Mouse (Mus musculus) midbrain, embryonic 12.5 days (tissue): Measurements from ENCODE around the gene Hrnr. TPM values are rescaled to one million over a fixed set of nuclear protein-coding genes. Genes with fewer than 3 reads are reported as not detected.

Source experiments
- ATAC-seq: fragments of 200-750 bp; cut with Nextera tagmentation; 2 replicates; pipeline ENCODE4 v1.8.0; 2017; ENCODE audit warnings: low read depth, moderate TSS enrichment, moderate library complexity; ENCODE audit not compliant: low FRiP score
- H3K27ac ChIP-seq: fragments of 300-500 bp; sonication (generic); replicated peaks from 2 replicates; pipeline ENCODE4 v1.5.1; 2016; ENCODE audit warnings: mild to moderate bottlenecking
- H3K27me3 ChIP-seq: fragments of 300-500 bp; sonication (generic); 2 replicates; pipeline ENCODE4 v1.6.1; 2016; ENCODE audit warnings: mild to moderate bottlenecking
- H3K36me3 ChIP-seq: fragments of 300-500 bp; sonication (generic); 2 replicates; pipeline ENCODE4 v1.6.1; 2016
- H3K4me1 ChIP-seq: fragments of 300-500 bp; sonication (generic); 2 replicates; pipeline ENCODE4 v1.6.1; 2016
- H3K4me2 ChIP-seq: fragments of 300-500 bp; sonication (generic); replicated peaks from 2 replicates; pipeline ENCODE4 v1.6.1; 2016; ENCODE audit warnings: mild to moderate bottlenecking, moderate library complexity
- H3K4me3 ChIP-seq: fragments of 300-500 bp; sonication (generic); 2 replicates; pipeline ENCODE4 v1.5.1; 2016; ENCODE audit warnings: mild to moderate bottlenecking
- H3K9ac ChIP-seq: fragments of 300-500 bp; sonication (generic); replicated peaks from 2 replicates; pipeline ENCODE4 v1.6.1; 2016; ENCODE audit warnings: mild to moderate bottlenecking, moderate library complexity
- H3K9me3 ChIP-seq: fragments of 300-500 bp; sonication (generic); 2 replicates; pipeline ENCODE4 v1.6.1; 2016; ENCODE audit warnings: mild to moderate bottlenecking
- WGBS: fragments of 180-500 bp; shearing (Covaris S2); methylation state at CpG from one replicate; pipeline ENCODE4 v1.1.7; 2016; 5-methylcytosine and 5-hydroxymethylcytosine counted together
- polyA plus RNA-seq: library from polyadenylated mRNA; unstranded; fragments of >200 nt; fragmentation: Nextera tagmentation; extraction: Ambion mirVana; gene quantifications from 2 replicates; pipeline ENCODE4 v1.2.1, GENCODE M21; 2016

Hrnr gene
- polyA plus RNA-seq, result not detected in 2 replicates

- Histone ChIP-seq H3K9ac (no peak within 1 kb of the TSS), H3K4me2 (no peak within 1 kb of the TSS)
Measured at GRCm38 (mm10) chr3:93319449-93319848, at the start of gene Hrnr. Hrnr (plus strand) TSS chr3:93319749.

GRCm38 (mm10) chr3:93273223-93273622 lies 46.3 kb upstream of the Hrnr start, which contains the start of gene Flg:
Flg (plus strand) TSS chr3:93273523.
- Histone ChIP-seq H3K9ac (no peak within 1 kb of the TSS), H3K4me2 (no peak within 1 kb of the TSS), H3K36me3 (no peaks in the 10 kb centered on the region), H3K4me3 (no peak within 1 kb of the TSS), H3K4me1 (no peaks in the 10 kb centered on the region), H3K27ac (no peak within 1 kb of the TSS), H3K9me3 (no peaks in the 10 kb centered on the region), H3K27me3 (no peaks in the 10 kb centered on the region)
- 92% methylated on average over 2 of the region's 2 CpGs for WGBS
- ATAC-seq, result no peak

More at GRCm38 (mm10) chr3:93319449-93319848, at the start of gene Hrnr:
- no peak for ATAC-seq
- Histone ChIP-seq H3K36me3 (no peaks in the 10 kb centered on the region), H3K4me3 (no peak within 1 kb of the TSS), H3K9me3 (no peaks in the 10 kb centered on the region), H3K27me3 (no peaks in the 10 kb centered on the region), H3K27ac (no peak within 1 kb of the TSS), H3K4me1 (no peaks in the 10 kb centered on the region)
- WGBS, result 74% methylated on average over 2 of the region's 2 CpGs

- H3K27ac ChIP-seq, result no peak overlapping the region
- H3K4me1 ChIP-seq, result no peaks in the 10 kb centered on the region
- no peaks in the 10 kb centered on the region for H3K9me3 ChIP-seq
- H3K27me3 ChIP-seq, result no peaks in the 10 kb centered on the region
- no peak overlapping the region for H3K4me2 ChIP-seq
- H3K36me3 ChIP-seq, result no peaks in the 10 kb centered on the region
- 84% methylated on average over 2 of the region's 2 CpGs for WGBS
- H3K4me3 ChIP-seq, result no peak overlapping the region
- no peak overlapping the region for H3K9ac ChIP-seq
- no peak for ATAC-seq
Measured at GRCm38 (mm10) chr3:93297542-93297941, 22.0 kb upstream of the Hrnr start.

GRCm38 (mm10) chr3:93299832-93300231 lies 19.7 kb upstream of the Hrnr start:
- no peak for ATAC-seq
- Histone ChIP-seq H3K36me3 (no peaks in the 10 kb centered on the region), H3K9me3 (no peaks in the 10 kb centered on the region), H3K27me3 (no peaks in the 10 kb centered on the region), H3K4me2 (no peak overlapping the region), H3K4me3 (no peak overlapping the region), H3K9ac (no peak overlapping the region), H3K4me1 (no peaks in the 10 kb centered on the region), H3K27ac (no peak overlapping the region)
- WGBS, result 87% methylated on average over 6 of the region's 6 CpGs

GRCm38 (mm10) chr3:93301896-93302295 lies 17.7 kb upstream of the Hrnr start:
- 76% methylated on average over 3 of the region's 3 CpGs for WGBS
- Histone ChIP-seq H3K9me3 (no peaks in the 10 kb centered on the region), H3K4me1 (no peaks in the 10 kb centered on the region), H3K4me3 (no peak overlapping the region), H3K4me2 (no peak overlapping the region), H3K27me3 (no peaks in the 10 kb centered on the region), H3K36me3 (no peaks in the 10 kb centered on the region), H3K9ac (no peak overlapping the region), H3K27ac (no peak overlapping the region)
- no peak for ATAC-seq

- H3K27ac ChIP-seq, result no peak overlapping the region
- no peak overlapping the region for H3K4me3 ChIP-seq
- ATAC-seq, result no peak
- H3K4me1 ChIP-seq, result no peaks in the 10 kb centered on the region
- H3K9ac ChIP-seq, result no peak overlapping the region
- no peaks in the 10 kb centered on the region for H3K27me3 ChIP-seq
- WGBS, result 79% methylated on average over 2 of the region's 2 CpGs
- no peak overlapping the region for H3K4me2 ChIP-seq
- no peaks in the 10 kb centered on the region for H3K36me3 ChIP-seq
- H3K9me3 ChIP-seq, result no peaks in the 10 kb centered on the region
Measured at GRCm38 (mm10) chr3:93306142-93306541, 13.4 kb upstream of the Hrnr start.

- H3K4me2 ChIP-seq, result no peak overlapping the region
- no peak for ATAC-seq
- WGBS, result 76% methylated on average over 3 of the region's 3 CpGs
Measured at GRCm38 (mm10) chr3:93311371-93311770, 8.2 kb upstream of the Hrnr start.

GRCm38 (mm10) chr3:93314388-93314787 lies 5.2 kb upstream of the Hrnr start:
- no peaks in the 10 kb centered on the region for H3K36me3 ChIP-seq
- H3K9ac ChIP-seq, result no peak overlapping the region
- no peak overlapping the region for H3K27ac ChIP-seq
- ATAC-seq, result no peak
- no peak overlapping the region for H3K4me3 ChIP-seq
- no peak overlapping the region for H3K4me2 ChIP-seq
- no peaks in the 10 kb centered on the region for H3K27me3 ChIP-seq
- no peaks in the 10 kb centered on the region for H3K9me3 ChIP-seq
- no peaks in the 10 kb centered on the region for H3K4me1 ChIP-seq
- 90% methylated on average over 1 of the region's 1 CpGs for WGBS

More at GRCm38 (mm10) chr3:93311371-93311770, 8.2 kb upstream of the Hrnr start:
- H3K9ac ChIP-seq, result no peak overlapping the region
- no peaks in the 10 kb centered on the region for H3K27me3 ChIP-seq
- H3K36me3 ChIP-seq, result no peaks in the 10 kb centered on the region
- no peaks in the 10 kb centered on the region for H3K9me3 ChIP-seq
- no peak overlapping the region for H3K4me3 ChIP-seq
- no peak overlapping the region for H3K27ac ChIP-seq
- no peaks in the 10 kb centered on the region for H3K4me1 ChIP-seq

GRCm38 (mm10) chr3:93337749-93338148 lies 18.2 kb downstream of the Hrnr start:
- Histone ChIP-seq H3K4me2 (no peak overlapping the region), H3K4me3 (no peak overlapping the region), H3K9ac (no peak overlapping the region), H3K9me3 (no peaks in the 10 kb centered on the region), H3K27me3 (no peaks in the 10 kb centered on the region), H3K4me1 (no peaks in the 10 kb centered on the region), H3K36me3 (no peaks in the 10 kb centered on the region), H3K27ac (no peak overlapping the region)
- no peak for ATAC-seq

GRCm38 (mm10) chr3:93340021-93340420 lies 20.5 kb downstream of the Hrnr start:
- H3K9ac ChIP-seq, result no peak overlapping the region
- H3K4me1 ChIP-seq, result no peaks in the 10 kb centered on the region

GRCm38 (mm10) chr3:93346896-93347295 lies 27.3 kb downstream of the Hrnr start:
- no peak for ATAC-seq
- 92% methylated on average over 2 of the region's 2 CpGs for WGBS
- Histone ChIP-seq H3K27ac (no peak overlapping the region), H3K4me1 (no peaks in the 10 kb centered on the region), H3K36me3 (no peaks in the 10 kb centered on the region), H3K4me2 (no peak overlapping the region), H3K27me3 (no peaks in the 10 kb centered on the region), H3K4me3 (no peak overlapping the region), H3K9ac (no peak overlapping the region), H3K9me3 (no peaks in the 10 kb centered on the region)

More at GRCm38 (mm10) chr3:93340021-93340420, 20.5 kb downstream of the Hrnr start:
- Histone ChIP-seq H3K36me3 (no peaks in the 10 kb centered on the region), H3K27ac (no peak overlapping the region), H3K27me3 (no peaks in the 10 kb centered on the region), H3K4me3 (no peak overlapping the region), H3K9me3 (no peaks in the 10 kb centered on the region), H3K4me2 (no peak overlapping the region)
- 87% methylated on average over 4 of the region's 4 CpGs for WGBS
- no peak for ATAC-seq

- Histone ChIP-seq H3K27ac (no peak overlapping the region), H3K9me3 (no peaks in the 10 kb centered on the region), H3K36me3 (no peaks in the 10 kb centered on the region), H3K4me2 (no peak overlapping the region), H3K27me3 (peaks cover 6% of the 10 kb centered on the region; the same call in 1 of the 2 replicates), H3K9ac (no peak overlapping the region), H3K4me1 (peaks cover 8% of the 10 kb centered on the region; the same call in 1 of the 2 replicates), H3K4me3 (no peak overlapping the region)
- ATAC-seq, result 0 out of 2 replicates have a peak, but pooled peaks have one; percentile 10
- WGBS, result 18% methylated on average over 7 of the region's 7 CpGs
Measured at GRCm38 (mm10) chr3:93360045-93360444, 40.5 kb downstream of the Hrnr start.
